Mouse (Mus musculus) lung, embryonic 14.5 days (tissue): Measurements from ENCODE around the gene Ece1. TPM values are rescaled to one million over a fixed set of nuclear protein-coding genes. Genes with fewer than 3 reads are reported as not detected.

Source experiments
- ATAC-seq: fragments of 200-750 bp; cut with Nextera tagmentation; 2 replicates; pipeline ENCODE4 v1.8.0; 2017; ENCODE audit warnings: mild to moderate bottlenecking, moderate TSS enrichment, moderate library complexity; ENCODE audit not compliant: insufficient read depth
- DNase-seq: peaks from one replicate; pipeline ENCODE4 v3.0.0-alpha.2; 2015
- H3K27ac ChIP-seq: fragments of 300-500 bp; sonication (generic); 2 replicates; pipeline ENCODE4 v1.5.1; 2014; ENCODE audit warnings: low read depth, mild to moderate bottlenecking, moderate library complexity
- H3K27me3 ChIP-seq: fragments of 300-500 bp; sonication (generic); 2 replicates; pipeline ENCODE4 v1.6.1; 2014; ENCODE audit warnings: low read length, control low read depth; ENCODE audit not compliant: insufficient read depth
- H3K36me3 ChIP-seq: fragments of 300-500 bp; sonication (generic); 2 replicates; pipeline ENCODE4 v1.6.1; 2014; ENCODE audit warnings: control low read depth; ENCODE audit not compliant: insufficient read depth
- H3K4me1 ChIP-seq: fragments of 300-500 bp; sonication (generic); 2 replicates; pipeline ENCODE4 v1.6.1; 2014; ENCODE audit warnings: antibody characterized with exemption, control low read depth; ENCODE audit not compliant: insufficient read depth
- H3K4me2 ChIP-seq: fragments of 300-500 bp; sonication (generic); 2 replicates; pipeline ENCODE4 v1.6.1; 2014; ENCODE audit warnings: mild to moderate bottlenecking
- H3K4me3 ChIP-seq: fragments of 300-500 bp; sonication (generic); 2 replicates; pipeline ENCODE4 v1.5.1; 2014; ENCODE audit warnings: low read depth, low read length
- H3K9ac ChIP-seq: fragments of 300-500 bp; sonication (generic); 2 replicates; pipeline ENCODE4 v1.6.1; 2014
- H3K9me3 ChIP-seq: fragments of 300-500 bp; sonication (generic); 2 replicates; pipeline ENCODE4 v1.6.1; 2016; ENCODE audit warnings: low read depth, low read length, control low read depth
- CTCF ChIP-seq: IDR thresholded peaks from 2 replicates; pipeline ENCODE4 v1.5.1; 2016; ENCODE audit warnings: antibody characterized with exemption, low read depth
- WGBS: fragments of 180-500 bp; shearing (Covaris S2); extraction: QIAGEN DNeasy Blood & Tissue Kit; methylation state at CpG from one replicate; pipeline ENCODE4 v1.1.7; 2014; 5-methylcytosine and 5-hydroxymethylcytosine counted together
- polyA plus RNA-seq: library from polyadenylated mRNA; unstranded; fragments of >200 nt; fragmentation: Nextera tagmentation; extraction: Ambion mirVana; gene quantifications from 2 replicates; pipeline ENCODE4 v1.2.1, GENCODE M21; 2014

Ece1 gene
- polyA plus RNA-seq, 1 experiment from 2014 or later = 59.3 TPM

- no peaks in the 10 kb centered on the region for H3K9me3 ChIP-seq
- no peak overlapping the region for H3K4me2 ChIP-seq
- no peak overlapping the region for H3K27ac ChIP-seq
- H3K9ac ChIP-seq = no peak overlapping the region
- TF ChIP-seq CTCF = no peak
- no peak overlapping the region for H3K4me3 ChIP-seq
- H3K36me3 ChIP-seq = no peaks in the 10 kb centered on the region
- ATAC-seq (no peak), DNase-seq (no peak)
- H3K4me1 ChIP-seq = peaks cover 21% of the 10 kb centered on the region
- H3K27me3 ChIP-seq = no peaks in the 10 kb centered on the region
- WGBS = 92% methylated on average over 8 of the region's 8 CpGs
Measured at GRCm38 (mm10) chr4:137871431-137871830, 9.4 kb downstream of the Ece1 start.

- Histone ChIP-seq H3K4me3 (no peak overlapping the region), H3K27ac (no peak overlapping the region), H3K9me3 (no peaks in the 10 kb centered on the region), H3K27me3 (no peaks in the 10 kb centered on the region), H3K4me2 (no peak overlapping the region), H3K9ac (no peak overlapping the region), H3K4me1 (peaks cover 7% of the 10 kb centered on the region), H3K36me3 (no peaks in the 10 kb centered on the region)
- ATAC-seq = no peak
- no peak for TF ChIP-seq CTCF
- WGBS = 20% methylated on average over 7 of the region's 7 CpGs
- DNase-seq = no peak
Measured at GRCm38 (mm10) chr4:137874337-137874736, 12.3 kb downstream of the Ece1 start.

- TF ChIP-seq CTCF = no peak
- H3K4me1 ChIP-seq = peaks cover 3% of the 10 kb centered on the region
Measured at GRCm38 (mm10) chr4:137874826-137875225, 12.8 kb downstream of the Ece1 start.

GRCm38 (mm10) chr4:137875466-137876092 lies 13.5 kb downstream of the Ece1 start:
- Histone ChIP-seq H3K27ac (no peak overlapping the region), H3K9ac (no peak overlapping the region), H3K4me2 (no peak overlapping the region), H3K27me3 (no peaks in the 10 kb centered on the region), H3K36me3 (no peaks in the 10 kb centered on the region), H3K4me3 (no peak overlapping the region), H3K4me1 (no peaks in the 10 kb centered on the region), H3K9me3 (no peaks in the 10 kb centered on the region)
- WGBS = 68% methylated on average over 9 of the region's 9 CpGs
- DNase-seq (no peak), ATAC-seq (no peak)
- TF ChIP-seq CTCF = no peak

More at GRCm38 (mm10) chr4:137874826-137875225, 12.8 kb downstream of the Ece1 start:
- 20% methylated on average over 4 of the region's 4 CpGs for WGBS
- no peaks in the 10 kb centered on the region for H3K9me3 ChIP-seq
- DNase-seq = no peak
- H3K27ac ChIP-seq = no peak overlapping the region
- H3K9ac ChIP-seq = no peak overlapping the region
- ATAC-seq = no peak
- no peaks in the 10 kb centered on the region for H3K27me3 ChIP-seq
- no peaks in the 10 kb centered on the region for H3K36me3 ChIP-seq
- no peak overlapping the region for H3K4me3 ChIP-seq
- no peak overlapping the region for H3K4me2 ChIP-seq

- no peak for DNase-seq
- H3K9me3 ChIP-seq = no peaks in the 10 kb centered on the region
- H3K27me3 ChIP-seq = no peaks in the 10 kb centered on the region
- no peak overlapping the region for H3K27ac ChIP-seq
- H3K4me2 ChIP-seq = no peak overlapping the region
- 38% methylated on average over 6 of the region's 6 CpGs for WGBS
- no peak overlapping the region for H3K4me3 ChIP-seq
- no peak for TF ChIP-seq CTCF
- ATAC-seq = no peak
- H3K4me1 ChIP-seq = no peaks in the 10 kb centered on the region
- H3K36me3 ChIP-seq = no peaks in the 10 kb centered on the region
- H3K9ac ChIP-seq = no peak overlapping the region
Measured at GRCm38 (mm10) chr4:137876834-137877233, 14.8 kb downstream of the Ece1 start.

GRCm38 (mm10) chr4:137877432-137877881 lies 15.4 kb downstream of the Ece1 start:
- no peak for ATAC-seq
- no peak for DNase-seq
- no peaks in the 10 kb centered on the region for H3K9me3 ChIP-seq
- H3K4me2 ChIP-seq = no peak overlapping the region
- WGBS = 27% methylated on average over 4 of the region's 4 CpGs
- TF ChIP-seq CTCF = no peak
- H3K27me3 ChIP-seq = no peaks in the 10 kb centered on the region
- H3K4me1 ChIP-seq = no peaks in the 10 kb centered on the region
- no peaks in the 10 kb centered on the region for H3K36me3 ChIP-seq
- H3K4me3 ChIP-seq = no peak overlapping the region
- H3K9ac ChIP-seq = no peak overlapping the region
- H3K27ac ChIP-seq = no peak overlapping the region

- no peak for TF ChIP-seq CTCF
- Histone ChIP-seq H3K4me1 (no peaks in the 10 kb centered on the region), H3K9ac (no peak overlapping the region), H3K4me3 (no peak overlapping the region), H3K36me3 (no peaks in the 10 kb centered on the region), H3K27ac (no peak overlapping the region), H3K4me2 (no peak overlapping the region), H3K9me3 (no peaks in the 10 kb centered on the region), H3K27me3 (no peaks in the 10 kb centered on the region)
- WGBS = 72% methylated on average over 8 of the region's 8 CpGs
- ATAC-seq (no peak), DNase-seq (no peak)
Measured at GRCm38 (mm10) chr4:137879383-137880156, 17.5 kb downstream of the Ece1 start.
